Mouse (Mus musculus) erythroblast, embryonic 14.5 days (primary cell): ENCODE data around the gene Gmps. TPM values are rescaled to one million over a fixed set of nuclear protein-coding genes. Genes with fewer than 3 reads are reported as not detected.
A peak's percentile ranks its signal among the peaks of the same experiment; 100 is the strongest.

Experiments
- H3K27me3 ChIP-seq: 2 replicates; pipeline ENCODE4 v1.6.1; 2012; ENCODE audit warnings: inconsistent platforms; ENCODE audit not compliant: control insufficient read depth
- H3K36me3 ChIP-seq: 2 replicates; pipeline ENCODE4 v1.6.1; 2012; ENCODE audit warnings: mild to moderate bottlenecking, inconsistent platforms; ENCODE audit not compliant: control insufficient read depth
- H3K4me1 ChIP-seq: 2 replicates; pipeline ENCODE4 v1.6.1; 2012; ENCODE audit warnings: inconsistent platforms; ENCODE audit not compliant: control insufficient read depth
- H3K4me3 ChIP-seq: replicated peaks from 2 replicates; pipeline ENCODE3; 2012; ENCODE audit warnings: moderate library complexity, mild to moderate bottlenecking, inconsistent platforms
- H3K9me3 ChIP-seq: 2 replicates; pipeline ENCODE4 v1.6.1; 2012; ENCODE audit warnings: low read length, inconsistent platforms, mixed read lengths; ENCODE audit not compliant: control insufficient read depth
- GATA1 ChIP-seq: IDR thresholded peaks from 2 replicates; pipeline ENCODE4 v1.6.1; 2012; ENCODE audit warnings: low read length, inconsistent platforms, mixed read lengths
- TAL1 ChIP-seq: IDR thresholded peaks from 3 replicates; pipeline ENCODE4 v1.6.1; 2012; ENCODE audit warnings: low read length, inconsistent platforms, mixed read lengths
- polyA plus RNA-seq: library from polyadenylated mRNA; stranded (reverse); fragments of >175 nt; gene quantifications from 2 replicates; pipeline ENCODE4 v1.2.3, GENCODE M21; 2012

Gene Gmps
- 0.22 and 0.25 TPM in 2 replicates for polyA plus RNA-seq

DNA sequence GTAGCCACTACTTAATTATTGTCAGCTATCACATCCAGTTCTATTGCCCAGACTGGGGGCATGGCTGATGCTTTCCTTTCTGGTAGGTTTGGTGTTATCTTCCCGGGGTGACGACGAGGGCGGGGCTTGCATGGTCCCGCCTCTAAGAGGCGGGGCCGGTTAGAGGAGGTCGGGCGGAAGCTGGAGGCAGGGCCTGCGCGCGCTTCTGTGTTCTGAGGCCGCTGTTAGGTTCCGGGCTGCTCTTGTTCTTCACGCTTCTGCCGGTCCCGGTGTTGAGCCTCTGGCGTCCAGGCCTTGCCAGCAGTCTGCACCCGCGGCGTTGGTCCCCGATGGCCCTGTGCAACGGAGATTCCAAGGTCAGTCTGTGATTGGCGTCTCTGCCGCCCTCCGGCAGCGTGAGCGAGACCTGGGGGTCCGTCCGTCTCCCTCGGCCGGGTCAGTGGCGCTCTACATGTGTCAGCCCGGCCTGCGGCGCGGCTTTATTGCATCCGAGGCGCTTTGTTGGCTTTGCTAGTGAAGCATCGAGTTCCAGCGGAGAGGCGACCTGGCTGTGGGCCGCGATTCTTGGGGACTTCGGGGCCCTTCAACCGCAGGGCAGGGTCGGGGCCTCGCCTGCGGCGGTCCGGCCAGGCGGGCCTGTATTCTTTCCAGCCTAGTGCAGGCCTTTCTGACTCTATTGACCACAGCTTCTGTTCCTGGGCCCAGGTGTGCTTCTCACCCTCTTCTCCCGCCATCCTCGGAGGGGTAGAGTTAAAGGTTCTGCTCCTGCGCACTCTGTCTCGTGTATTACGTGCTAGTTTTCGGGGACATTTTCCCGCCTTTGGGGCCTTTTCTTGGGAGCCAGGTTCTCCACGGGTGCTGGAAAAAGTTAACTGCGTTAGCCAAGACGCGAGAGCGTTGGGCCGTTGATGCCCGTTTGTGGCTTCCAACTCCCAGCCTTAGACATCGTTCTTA lies at the start of gene Gmps:
TSS of gene Gmps (plus strand) at position 152 of the 954 bp plus-strand sequence.
- peaks cover 25% of the 10 kb centered on the region for H3K36me3 ChIP-seq
- TF ChIP-seq GATA1 (peak; percentile 88), TAL1 (no peak)
- peak within 1 kb of the TSS; percentile 74 for H3K4me3 ChIP-seq

GRCm38 (mm10) chr3:63928878-63929859 lies 46.7 kb upstream of the Gmps start, which contains the start of gene E130311K13Rik:
Gene E130311K13Rik (minus strand): TSS chr3:63929472.
- H3K36me3 ChIP-seq = no peaks in the 10 kb centered on the region
- peaks cover 7% of the 10 kb centered on the region for H3K4me1 ChIP-seq
- H3K4me3 ChIP-seq = peak within 1 kb of the TSS; percentile 74
- H3K9me3 ChIP-seq = no peaks in the 10 kb centered on the region
- TF ChIP-seq TAL1 = no peak
- TF ChIP-seq GATA1 = no peak
- no peaks in the 10 kb centered on the region for H3K27me3 ChIP-seq

More for the DNA sequence above, at the start of gene Gmps:
- peaks cover 5% of the 10 kb centered on the region; the same call in 1 of the 2 replicates for H3K27me3 ChIP-seq
- H3K9me3 ChIP-seq = no peaks in the 10 kb centered on the region
- H3K4me1 ChIP-seq = peaks cover 36% of the 10 kb centered on the region

DNA sequence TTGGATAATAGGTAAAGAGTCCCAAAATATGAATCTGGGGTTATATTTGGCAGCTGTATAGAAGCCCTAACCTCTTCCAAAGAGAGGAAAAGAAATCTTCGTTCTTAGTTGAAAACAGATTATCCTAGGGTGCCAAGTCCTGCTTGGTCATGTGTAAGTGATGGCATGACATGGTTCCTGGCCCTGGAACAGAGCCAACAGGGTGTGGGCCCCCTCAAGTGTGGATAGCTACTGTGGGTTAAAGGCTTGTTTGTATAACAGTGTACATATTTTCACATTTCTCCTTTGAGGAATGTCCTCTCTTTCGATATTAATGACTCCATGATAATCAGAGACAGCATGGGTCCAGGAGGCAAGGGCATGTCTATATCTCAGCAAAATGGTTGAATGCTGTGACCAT lies 37.0 kb upstream of the Gmps start:
- Histone ChIP-seq H3K9me3 (no peaks in the 10 kb centered on the region), H3K27me3 (no peaks in the 10 kb centered on the region), H3K36me3 (peaks cover 15% of the 10 kb centered on the region), H3K4me3 (no peak overlapping the region), H3K4me1 (no peaks in the 10 kb centered on the region)
- no peak for TF ChIP-seq GATA1
- TF ChIP-seq TAL1 = no peak

- TF ChIP-seq GATA1 = no peak
- no peak for TF ChIP-seq TAL1
- peaks cover 26% of the 10 kb centered on the region for H3K36me3 ChIP-seq
- no peak overlapping the region for H3K4me3 ChIP-seq
- no peaks in the 10 kb centered on the region for H3K9me3 ChIP-seq
- H3K27me3 ChIP-seq = no peaks in the 10 kb centered on the region
- H3K4me1 ChIP-seq = no peaks in the 10 kb centered on the region
Observed at GRCm38 (mm10) chr3:63941204-63941850, 34.6 kb upstream of the Gmps start.

GRCm38 (mm10) chr3:63949837-63950236 lies 26.1 kb upstream of the Gmps start:
- no peak overlapping the region for H3K4me3 ChIP-seq
- H3K4me1 ChIP-seq = peaks cover 5% of the 10 kb centered on the region
- peaks cover 25% of the 10 kb centered on the region for H3K36me3 ChIP-seq
- no peaks in the 10 kb centered on the region for H3K27me3 ChIP-seq
- H3K9me3 ChIP-seq = no peaks in the 10 kb centered on the region
- TF ChIP-seq TAL1 = no peak
- TF ChIP-seq GATA1 = no peak

DNA sequence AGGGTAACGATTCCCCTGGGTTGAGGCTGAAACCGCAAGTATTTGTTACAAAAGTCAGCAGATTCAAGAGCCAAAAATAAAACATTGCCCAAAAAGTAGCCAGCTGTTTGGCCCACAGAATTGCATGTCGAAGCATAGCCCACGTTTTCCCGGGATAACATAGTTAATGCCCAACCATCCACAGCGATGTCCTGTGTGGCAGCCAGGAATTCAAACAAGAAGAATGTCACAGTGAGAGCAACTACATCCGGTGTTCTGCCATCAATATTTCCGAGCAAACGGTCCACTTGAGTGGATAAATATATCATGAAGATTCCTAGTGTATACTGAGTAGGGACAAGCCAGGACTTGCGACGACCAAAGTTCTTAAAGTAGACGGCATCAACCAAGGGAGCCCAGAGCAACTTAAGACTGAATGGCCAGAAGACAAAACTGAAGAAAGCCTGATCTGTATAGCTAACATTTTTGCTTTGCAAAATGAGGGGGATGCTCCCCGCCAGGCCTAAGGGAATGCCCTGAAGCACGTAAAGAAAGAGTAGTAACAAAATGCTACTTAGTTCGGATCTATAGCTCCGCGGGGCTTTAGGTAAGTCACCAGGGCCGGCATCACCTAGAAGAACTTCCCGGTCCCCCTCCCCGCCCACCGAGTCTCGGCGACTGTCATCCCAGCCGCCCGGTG lies 12.3 kb upstream of the Gmps start:
- H3K4me1 ChIP-seq = peaks cover 32% of the 10 kb centered on the region
- peaks cover 4% of the 10 kb centered on the region for H3K36me3 ChIP-seq
- TF ChIP-seq TAL1 (no peak), GATA1 (no peak)
- H3K9me3 ChIP-seq = no peaks in the 10 kb centered on the region
- peaks cover 16% of the 10 kb centered on the region for H3K27me3 ChIP-seq
- peak overlapping the region; percentile 87 for H3K4me3 ChIP-seq

DNA sequence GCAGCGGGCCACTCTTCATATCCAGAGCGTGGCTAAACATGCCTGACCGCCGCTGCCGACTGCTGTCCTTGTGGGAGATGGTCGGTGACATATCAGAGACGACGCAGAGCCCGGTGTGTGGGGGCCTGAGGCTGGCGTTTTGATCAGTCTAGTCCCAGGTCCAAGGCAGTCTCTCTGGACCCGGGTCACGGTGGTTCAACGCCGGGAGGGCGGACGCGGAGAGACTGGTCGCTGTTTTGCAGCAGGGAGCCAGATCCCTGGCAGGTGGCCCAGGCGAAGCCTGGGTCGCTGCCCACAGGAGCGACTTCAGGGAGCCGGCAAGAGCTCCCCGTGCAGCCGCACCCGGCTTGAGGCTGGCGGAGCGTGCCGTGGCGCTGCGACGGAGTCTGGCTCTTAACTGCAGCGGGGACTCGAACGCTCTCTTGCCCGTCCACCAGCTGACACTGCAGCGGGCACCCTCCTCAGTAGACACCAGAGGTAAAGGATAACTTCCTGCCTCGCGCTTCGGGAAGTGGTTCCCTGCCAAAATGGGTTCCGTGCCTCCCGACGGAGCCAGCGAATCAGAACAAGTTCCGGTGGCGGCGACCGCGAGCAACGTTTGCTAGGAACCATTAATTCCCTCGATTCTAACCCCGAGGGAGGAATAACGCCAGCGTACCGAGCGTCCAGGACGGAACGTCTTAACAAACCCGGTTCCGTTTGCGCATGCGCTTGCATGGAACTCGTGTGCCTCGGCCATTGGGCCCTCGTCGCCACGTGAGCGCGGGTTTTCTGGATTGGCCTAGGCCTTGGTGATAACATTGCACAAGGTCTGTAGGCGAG lies 11.6 kb upstream of the Gmps start, which contains the start of gene Slc33a1:
TSS of gene Slc33a1 (minus strand) at position 669 of the 822 bp plus-strand sequence.
- no peaks in the 10 kb centered on the region for H3K9me3 ChIP-seq
- H3K4me1 ChIP-seq = peaks cover 32% of the 10 kb centered on the region
- peaks cover 3% of the 10 kb centered on the region for H3K36me3 ChIP-seq
- TF ChIP-seq TAL1 (no peak), GATA1 (no peak; the same call in 1 of the 2 replicates)
- H3K27me3 ChIP-seq = peaks cover 18% of the 10 kb centered on the region
- peak within 1 kb of the TSS; percentile 87 for H3K4me3 ChIP-seq
